Mouse (Mus musculus): ENCODE results near the gene 2900011O08Rik.

DNA sequence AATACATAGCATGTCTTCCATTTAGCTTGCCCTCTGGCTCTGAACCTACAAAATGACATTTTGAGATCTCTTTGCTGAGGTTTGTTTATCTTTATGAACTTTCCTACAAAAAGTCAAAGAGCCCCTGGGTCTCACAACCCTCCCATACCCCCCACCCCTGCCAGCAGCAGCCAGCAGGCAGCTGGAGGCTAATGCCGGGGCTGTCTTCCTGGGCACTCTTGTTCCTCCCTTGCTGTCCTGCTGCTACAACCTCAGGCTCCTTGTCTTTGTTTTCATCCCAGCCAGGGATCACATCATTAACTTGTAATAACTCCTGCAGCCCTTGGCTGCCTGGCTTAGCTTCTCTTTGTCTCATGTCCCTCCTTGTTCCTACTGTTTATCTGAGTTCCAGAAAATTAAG, 68.9 kb downstream of the 2900011O08Rik start:
- TF ChIP-seq POLR2A (IDR thresholded peaks at IDR 0.05; ENCODE audit: borderline replicate concordance, insufficient read depth, low read length) (no peak), CTCF (IDR thresholded peaks at IDR 0.05; ENCODE audit: borderline replicate concordance, insufficient read depth, low read depth, low read length) (no peak)
